Mouse (Mus musculus) midbrain, embryonic 15.5 days (tissue): Measurements from ENCODE around the gene Scimp. TPM values are rescaled to one million over a fixed set of nuclear protein-coding genes. Genes with fewer than 3 reads are reported as not detected.
A peak's percentile ranks its signal among the peaks of the same experiment; 100 is the strongest.

Source experiments
- ATAC-seq: fragments of 200-750 bp; cut with Nextera tagmentation; replicated peaks from 2 replicates; pipeline ENCODE4 v1.8.0; 2017; ENCODE audit warnings: moderate TSS enrichment
- H3K27ac ChIP-seq: fragments of 300-500 bp; sonication (generic); 2 replicates; pipeline ENCODE4 v1.5.1; 2015; ENCODE audit warnings: mild to moderate bottlenecking, inconsistent platforms
- H3K27me3 ChIP-seq: fragments of 300-500 bp; sonication (generic); replicated peaks from 2 replicates; pipeline ENCODE4 v1.6.1; 2015; ENCODE audit warnings: inconsistent platforms
- H3K36me3 ChIP-seq: fragments of 300-500 bp; sonication (generic); replicated peaks from 2 replicates; pipeline ENCODE4 v1.6.1; 2015; ENCODE audit warnings: inconsistent platforms
- H3K4me1 ChIP-seq: fragments of 300-500 bp; sonication (generic); 2 replicates; pipeline ENCODE4 v1.6.1; 2015; ENCODE audit warnings: inconsistent platforms
- H3K4me2 ChIP-seq: fragments of 300-500 bp; sonication (generic); 2 replicates; pipeline ENCODE4 v1.6.1; 2015; ENCODE audit warnings: inconsistent platforms, mild to moderate bottlenecking, moderate library complexity
- H3K4me3 ChIP-seq: fragments of 300-500 bp; sonication (generic); 2 replicates; pipeline ENCODE4 v1.5.1; 2015; ENCODE audit warnings: mild to moderate bottlenecking, inconsistent platforms
- H3K9ac ChIP-seq: fragments of 300-500 bp; sonication (generic); 2 replicates; pipeline ENCODE4 v1.6.1; 2015; ENCODE audit warnings: mild to moderate bottlenecking, inconsistent platforms
- H3K9me3 ChIP-seq: fragments of 300-500 bp; sonication (generic); 2 replicates; pipeline ENCODE4 v1.6.1; 2016; ENCODE audit warnings: inconsistent platforms
- WGBS: fragments of 180-500 bp; shearing (Covaris S2); methylation state at CpG from one replicate; pipeline ENCODE4 v1.1.7; 2015; ENCODE audit warnings: mixed read lengths; 5-methylcytosine and 5-hydroxymethylcytosine counted together
- polyA plus RNA-seq: library from polyadenylated mRNA; unstranded; fragments of >200 nt; fragmentation: Nextera tagmentation; extraction: Ambion mirVana; gene quantifications from 2 replicates; pipeline ENCODE4 v1.2.1, GENCODE M21; 2015

Scimp gene
- polyA plus RNA-seq, result not detected in 2 replicates

DNA sequence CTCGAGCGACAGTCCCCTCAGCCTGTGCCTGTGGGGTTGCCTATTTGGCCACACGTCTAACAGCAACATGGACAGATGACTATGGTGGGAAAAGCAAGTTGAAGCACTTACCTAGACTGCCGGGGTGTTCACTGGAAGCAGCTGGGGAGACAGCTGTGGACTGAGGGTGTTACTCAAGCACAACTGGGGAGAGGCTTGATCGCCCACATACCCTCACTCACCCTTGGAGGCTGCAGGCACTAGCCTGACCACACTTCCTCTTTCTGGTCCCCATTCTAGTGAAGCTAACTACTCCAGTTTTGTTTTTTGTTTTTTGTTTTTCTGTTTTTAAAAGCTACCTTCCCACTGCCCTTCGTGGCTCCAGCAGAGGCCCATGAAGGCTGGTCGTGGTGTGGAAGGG, at the start of gene Scimp:
Gene Scimp, minus strand, starts transcription at position 222 of the 400 bp plus-strand sequence.
- ATAC-seq, result no peak
- 82% methylated on average over 7 of the region's 7 CpGs for WGBS
- no peak within 1 kb of the TSS for H3K4me3 ChIP-seq

DNA sequence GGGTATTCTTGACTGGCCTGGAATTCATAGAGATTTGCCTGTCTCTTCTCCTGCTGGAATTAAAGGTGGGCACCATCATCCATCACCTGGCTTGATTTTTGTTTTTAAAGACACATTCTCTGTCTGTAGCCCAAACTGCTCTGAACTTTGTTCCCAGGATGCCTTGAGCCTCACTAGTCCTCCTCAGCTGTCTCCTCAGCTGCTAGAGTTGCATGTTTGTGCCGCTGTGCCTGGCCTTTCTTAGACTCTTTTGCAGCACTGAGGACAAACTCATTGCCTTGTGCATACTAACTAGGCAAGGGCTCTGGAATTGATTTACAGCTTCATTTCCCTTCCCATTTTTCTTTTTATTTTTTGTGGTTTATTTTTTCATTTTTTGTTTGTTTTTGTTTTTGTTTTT, 48.0 kb upstream of the Scimp start:
- H3K27me3 ChIP-seq, result no peaks in the 10 kb centered on the region
- H3K9ac ChIP-seq, result no peak overlapping the region
- no peaks in the 10 kb centered on the region for H3K4me1 ChIP-seq
- 70% methylated on average over 1 of the region's 1 CpGs for WGBS
- no peak overlapping the region for H3K4me2 ChIP-seq
- no peak for ATAC-seq
- H3K27ac ChIP-seq, result no peak overlapping the region
- H3K9me3 ChIP-seq, result no peaks in the 10 kb centered on the region
- H3K4me3 ChIP-seq, result no peak overlapping the region
- H3K36me3 ChIP-seq, result no peaks in the 10 kb centered on the region

More for the DNA sequence above, at the start of gene Scimp:
- H3K4me1 ChIP-seq, result no peaks in the 10 kb centered on the region
- H3K27me3 ChIP-seq, result no peaks in the 10 kb centered on the region
- H3K36me3 ChIP-seq, result no peaks in the 10 kb centered on the region
- no peaks in the 10 kb centered on the region for H3K9me3 ChIP-seq
- no peak within 1 kb of the TSS for H3K4me2 ChIP-seq
- no peak within 1 kb of the TSS for H3K9ac ChIP-seq
- H3K27ac ChIP-seq, result no peak within 1 kb of the TSS

DNA sequence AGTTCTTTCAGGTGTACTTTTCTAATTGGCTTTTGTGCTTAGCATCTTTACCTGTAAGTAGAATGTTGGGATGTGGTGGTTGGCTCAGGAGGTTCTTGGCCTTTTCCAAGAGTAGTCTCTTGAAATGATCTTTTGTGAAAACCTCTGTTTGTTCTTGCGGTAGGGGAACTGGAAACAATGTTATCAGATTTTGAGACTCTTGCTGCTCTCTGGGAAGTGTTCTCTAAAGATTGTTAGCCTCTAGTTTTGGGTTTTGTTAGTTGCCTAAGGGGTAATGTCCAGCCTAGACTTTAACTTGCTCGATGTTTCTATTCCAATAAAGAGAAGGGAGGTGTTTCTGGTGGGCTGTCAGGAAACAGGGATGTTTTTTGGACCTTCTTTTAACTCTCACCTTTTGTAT, 33.6 kb upstream of the Scimp start:
- no peak for ATAC-seq

DNA sequence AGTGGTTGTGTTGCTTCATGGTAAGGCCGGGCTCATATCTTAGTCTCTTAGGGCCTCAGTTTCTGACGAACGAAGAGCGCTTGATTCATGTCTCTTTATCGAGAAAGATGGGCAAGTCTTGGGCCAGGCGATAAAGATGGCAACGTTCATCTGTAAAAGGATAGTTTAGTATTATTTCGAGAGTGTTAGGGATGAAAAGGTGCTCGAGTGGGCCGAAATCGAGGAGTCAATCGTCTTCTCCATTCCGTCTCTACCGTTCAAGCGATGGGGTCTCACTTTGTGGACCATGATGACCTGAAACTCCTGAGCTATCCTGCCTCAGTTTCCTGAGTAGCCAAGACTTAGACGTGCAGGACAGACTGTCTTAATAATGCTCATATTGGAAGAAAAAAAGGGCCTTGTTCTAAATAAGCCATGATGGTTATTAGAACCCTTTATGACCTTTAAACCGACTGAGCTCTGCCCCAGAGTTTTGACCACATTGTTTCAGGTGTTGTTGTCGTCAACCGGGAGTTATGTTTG, 33.1 kb upstream of the Scimp start:
- no peaks in the 10 kb centered on the region for H3K36me3 ChIP-seq
- WGBS, result 7% methylated on average over 19 of the region's 19 CpGs
- no peaks in the 10 kb centered on the region for H3K9me3 ChIP-seq

More for the DNA sequence above, 33.6 kb upstream of the Scimp start:
- H3K4me1 ChIP-seq, result peaks cover 19% of the 10 kb centered on the region
- H3K4me2 ChIP-seq, result peak overlapping the region; percentile 63
- H3K36me3 ChIP-seq, result no peaks in the 10 kb centered on the region
- H3K9ac ChIP-seq, result peak overlapping the region; percentile 96
- 0 out of 2 replicates have a peak, but pooled peaks cover 3% of the 10 kb centered on the region for H3K27me3 ChIP-seq
- H3K9me3 ChIP-seq, result no peaks in the 10 kb centered on the region
- H3K4me3 ChIP-seq, result peak overlapping the region; percentile 72
- 66% methylated on average over 2 of the region's 2 CpGs for WGBS
- H3K27ac ChIP-seq, result no peak overlapping the region

DNA sequence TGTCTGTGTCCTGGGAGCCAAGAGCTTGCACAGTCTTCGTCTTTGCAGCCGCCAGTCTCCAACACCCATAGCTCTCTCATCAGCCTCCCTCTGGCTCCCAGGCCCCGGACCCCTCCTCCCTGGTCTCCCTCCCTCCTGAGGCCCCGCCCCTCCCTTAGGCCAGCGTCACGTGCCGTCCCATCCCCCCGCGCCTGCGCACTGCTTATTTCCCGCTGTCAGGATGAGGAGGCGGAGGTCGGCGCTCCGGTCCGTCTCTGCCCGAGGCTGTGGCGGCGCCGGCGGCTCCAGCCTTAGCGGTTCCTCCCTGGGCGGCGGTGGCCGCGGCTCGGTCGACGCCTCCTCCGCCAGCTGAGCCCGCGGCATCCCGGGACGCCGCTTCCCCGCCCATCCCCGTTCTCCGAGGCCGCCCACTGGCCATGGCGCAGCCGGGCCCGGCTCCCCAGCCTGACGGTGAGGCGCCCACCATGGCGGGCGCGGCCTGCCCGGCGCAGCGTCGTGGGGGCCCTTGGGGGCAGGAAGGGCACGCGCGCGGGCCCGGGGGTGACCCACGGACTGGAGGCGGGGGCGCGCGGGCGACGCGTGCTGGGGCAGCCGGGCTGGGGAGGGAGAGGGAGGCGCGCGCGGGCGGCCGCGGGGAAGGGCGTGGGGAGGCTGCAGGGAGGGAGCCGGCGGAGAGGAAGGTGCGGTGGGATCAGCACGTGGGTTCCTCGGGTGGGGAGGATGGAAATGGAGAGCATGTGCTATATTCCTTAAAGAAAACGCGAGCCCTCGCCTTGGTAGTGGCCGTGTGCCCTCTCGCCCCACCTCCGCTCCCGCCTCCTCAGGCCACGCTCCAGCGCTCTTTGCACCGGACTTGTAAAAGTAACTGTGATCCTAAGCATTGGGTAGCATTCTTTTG, 32.4 kb upstream of the Scimp start, which contains the start of gene Rabep1:
Gene Rabep1, plus strand, starts transcription at position 220 of the 898 bp plus-strand sequence.
- ATAC-seq, result peak; percentile 95
- Histone ChIP-seq H3K4me1 (peaks cover 19% of the 10 kb centered on the region), H3K9ac (peak within 1 kb of the TSS; percentile 96), H3K9me3 (no peaks in the 10 kb centered on the region), H3K27ac (peak within 1 kb of the TSS; percentile 88), H3K27me3 (0 out of 2 replicates have a peak, but pooled peaks cover 3% of the 10 kb centered on the region), H3K4me2 (peak within 1 kb of the TSS; percentile 63), H3K4me3 (peak within 1 kb of the TSS; percentile 72), H3K36me3 (no peaks in the 10 kb centered on the region)
- under 1% methylated on average over 87 of the region's 88 CpGs for WGBS

More for the DNA sequence above, 33.1 kb upstream of the Scimp start:
- Histone ChIP-seq H3K4me2 (peak overlapping the region; percentile 63), H3K9ac (peak overlapping the region; percentile 96), H3K4me1 (peaks cover 19% of the 10 kb centered on the region), H3K27ac (peak overlapping the region; percentile 88), H3K27me3 (0 out of 2 replicates have a peak, but pooled peaks cover 3% of the 10 kb centered on the region), H3K4me3 (peak overlapping the region; percentile 72)
- no peak for ATAC-seq

DNA sequence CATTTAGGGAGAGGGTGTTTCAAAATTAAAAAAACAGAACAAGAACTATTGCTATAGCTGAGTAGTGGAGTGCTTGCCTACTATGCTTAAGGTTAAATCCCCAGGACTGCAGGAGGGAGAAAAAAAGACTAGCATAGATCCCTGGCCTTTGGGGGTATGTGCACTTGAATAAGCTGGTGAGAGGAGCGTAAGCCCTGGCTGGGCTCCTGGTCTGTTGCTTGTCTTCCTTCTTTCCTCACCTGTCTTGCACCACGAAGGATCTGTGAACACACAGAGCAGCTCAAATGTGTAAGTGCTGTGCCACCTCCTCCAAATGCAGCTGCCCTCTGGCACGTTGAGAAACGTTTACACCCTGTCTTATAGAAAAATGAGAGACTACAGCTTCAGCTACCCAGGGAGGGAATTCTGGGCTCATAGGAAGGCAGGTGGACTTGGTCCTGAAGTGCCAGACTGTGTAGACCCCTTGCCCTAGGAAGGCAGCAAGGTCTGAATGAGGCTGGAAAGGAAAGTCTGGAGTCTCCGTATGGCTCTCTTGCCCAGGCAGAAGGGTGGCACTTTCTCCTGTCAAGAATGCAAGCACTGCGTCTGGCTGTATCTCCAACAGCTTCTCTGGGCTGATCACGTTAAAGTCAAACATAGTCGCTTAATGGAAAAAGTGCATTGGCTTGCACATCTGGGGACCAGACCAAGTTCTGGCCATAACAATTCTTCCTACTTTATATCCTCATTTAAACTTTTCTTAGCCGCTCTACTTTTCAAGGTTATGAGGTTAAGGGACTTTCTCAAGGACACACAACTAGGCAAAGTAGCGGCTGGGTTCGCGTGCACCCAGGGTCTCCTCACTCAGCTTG, 31.5 kb upstream of the Scimp start:
- H3K27ac ChIP-seq, result peak overlapping the region; percentile 88; the same call in 1 of the 2 replicates

DNA sequence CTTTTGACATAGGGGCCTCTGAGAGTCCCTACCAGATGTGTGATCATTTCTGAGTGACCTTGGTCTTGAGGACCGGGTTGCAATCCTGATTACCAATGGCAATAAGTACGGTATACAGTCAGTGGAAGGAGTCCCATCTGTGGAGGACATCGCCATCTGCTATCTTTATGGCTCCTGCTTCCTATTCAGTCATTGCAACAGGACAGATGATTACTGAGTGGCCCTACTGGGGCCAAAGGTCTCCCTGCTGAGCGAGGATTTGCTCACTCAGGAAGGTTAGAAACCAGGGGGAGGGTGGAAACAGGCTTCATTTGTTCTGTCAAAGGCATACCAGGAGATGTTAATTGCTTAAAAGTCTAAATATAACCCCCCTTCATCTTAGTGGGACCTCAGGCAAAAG, 30.6 kb upstream of the Scimp start:
- H3K36me3 ChIP-seq, result no peaks in the 10 kb centered on the region
- H3K9ac ChIP-seq, result no peak overlapping the region
- no peak overlapping the region for H3K4me2 ChIP-seq
- WGBS, result 74% methylated on average over 4 of the region's 4 CpGs
- H3K4me1 ChIP-seq, result peaks cover 19% of the 10 kb centered on the region
- ATAC-seq, result no peak
- H3K27me3 ChIP-seq, result 0 out of 2 replicates have a peak, but pooled peaks cover 3% of the 10 kb centered on the region
- no peak overlapping the region for H3K4me3 ChIP-seq
- H3K27ac ChIP-seq, result no peak overlapping the region
- no peaks in the 10 kb centered on the region for H3K9me3 ChIP-seq

More for the DNA sequence above, 31.5 kb upstream of the Scimp start:
- Histone ChIP-seq H3K36me3 (no peaks in the 10 kb centered on the region), H3K27me3 (0 out of 2 replicates have a peak, but pooled peaks cover 3% of the 10 kb centered on the region), H3K9ac (peak overlapping the region; percentile 34; the same call in 1 of the 2 replicates), H3K4me1 (peaks cover 19% of the 10 kb centered on the region), H3K9me3 (no peaks in the 10 kb centered on the region), H3K4me2 (peak overlapping the region; percentile 63), H3K4me3 (peak overlapping the region; percentile 72)
- ATAC-seq, result peak; percentile 18; the same call in 1 of the 2 replicates
- 21% methylated on average over 12 of the region's 12 CpGs for WGBS

DNA sequence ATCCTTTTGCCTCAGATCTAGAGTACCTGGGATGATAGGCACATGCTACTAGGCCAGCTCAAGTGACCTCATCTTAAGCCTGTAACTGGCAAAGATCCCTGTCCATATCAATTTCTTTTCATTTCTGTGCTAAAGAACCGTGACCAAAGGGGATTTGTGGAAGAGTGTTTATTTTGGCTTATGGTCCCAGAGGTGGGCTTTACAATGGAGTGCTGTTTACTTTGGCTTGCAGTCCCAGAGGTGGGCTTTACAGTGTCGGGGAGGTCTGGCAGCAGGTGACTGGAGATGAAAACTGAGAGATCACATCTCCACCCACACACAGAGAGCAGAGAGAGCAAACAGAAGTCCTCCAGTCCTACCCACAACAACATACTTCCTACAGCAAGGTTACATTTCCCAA, 26.2 kb upstream of the Scimp start:
- no peak overlapping the region for H3K4me2 ChIP-seq

DNA sequence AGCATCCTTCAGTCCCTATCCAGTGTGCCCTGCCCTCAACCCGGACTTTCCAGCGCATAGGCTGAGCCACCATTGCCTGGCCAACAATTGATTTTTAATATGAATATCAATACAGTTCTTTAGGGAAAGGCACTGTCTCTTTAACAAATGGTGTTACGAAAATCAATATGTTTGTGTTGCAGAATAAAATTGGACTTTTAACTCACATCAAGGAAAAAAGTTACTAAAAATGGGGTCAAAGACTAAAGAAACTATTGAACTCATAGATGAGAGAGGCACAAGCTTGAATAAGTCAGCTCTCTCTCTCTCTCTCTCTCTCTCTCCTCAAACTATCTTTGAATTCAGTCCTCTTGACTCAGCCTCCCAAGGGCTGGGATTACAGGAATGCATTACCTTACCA, 24.6 kb upstream of the Scimp start:
- ATAC-seq, result no peak
- 95% methylated on average over 3 of the region's 3 CpGs for WGBS
- Histone ChIP-seq H3K27ac (no peak overlapping the region), H3K36me3 (no peaks in the 10 kb centered on the region), H3K4me1 (no peaks in the 10 kb centered on the region), H3K9ac (no peak overlapping the region), H3K27me3 (no peaks in the 10 kb centered on the region), H3K4me2 (no peak overlapping the region), H3K4me3 (no peak overlapping the region), H3K9me3 (no peaks in the 10 kb centered on the region)

More for the DNA sequence above, 26.2 kb upstream of the Scimp start:
- WGBS, result 48% methylated on average over 2 of the region's 2 CpGs
- 0 out of 2 replicates have a peak, but pooled peaks cover 3% of the 10 kb centered on the region for H3K27me3 ChIP-seq
- H3K36me3 ChIP-seq, result no peaks in the 10 kb centered on the region
- H3K9ac ChIP-seq, result no peak overlapping the region
- no peaks in the 10 kb centered on the region for H3K9me3 ChIP-seq
- no peak overlapping the region for H3K27ac ChIP-seq
- no peak for ATAC-seq
- no peaks in the 10 kb centered on the region for H3K4me1 ChIP-seq
- H3K4me3 ChIP-seq, result no peak overlapping the region

DNA sequence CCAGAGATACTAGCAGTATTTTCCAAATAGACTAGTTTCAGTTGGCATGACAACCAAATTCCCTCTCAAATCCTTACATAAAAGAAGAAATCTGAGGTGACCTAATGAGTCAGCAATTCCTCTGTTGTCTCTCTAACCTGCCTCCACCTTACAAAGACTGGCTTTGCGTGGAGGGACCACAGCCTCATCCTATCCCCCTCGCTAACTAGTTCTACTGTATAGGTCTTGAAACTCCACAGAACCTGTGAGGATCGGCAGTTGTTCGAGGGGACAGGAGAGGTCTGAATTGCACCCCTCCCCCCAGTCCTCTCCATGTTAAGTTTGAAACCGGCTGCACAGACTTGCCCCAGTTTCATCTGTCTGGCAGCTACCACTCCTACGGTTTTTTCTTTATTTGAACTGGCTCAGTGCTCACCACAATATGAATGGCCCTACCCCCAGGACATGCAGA, 23.0 kb upstream of the Scimp start:
- no peak overlapping the region for H3K9ac ChIP-seq
- no peak overlapping the region for H3K4me3 ChIP-seq
- no peaks in the 10 kb centered on the region for H3K9me3 ChIP-seq
- no peak overlapping the region for H3K27ac ChIP-seq
- ATAC-seq, result no peak
- no peaks in the 10 kb centered on the region for H3K4me1 ChIP-seq
- 71% methylated on average over 6 of the region's 6 CpGs for WGBS
- H3K4me2 ChIP-seq, result no peak overlapping the region
- no peaks in the 10 kb centered on the region for H3K27me3 ChIP-seq
- no peaks in the 10 kb centered on the region for H3K36me3 ChIP-seq

DNA sequence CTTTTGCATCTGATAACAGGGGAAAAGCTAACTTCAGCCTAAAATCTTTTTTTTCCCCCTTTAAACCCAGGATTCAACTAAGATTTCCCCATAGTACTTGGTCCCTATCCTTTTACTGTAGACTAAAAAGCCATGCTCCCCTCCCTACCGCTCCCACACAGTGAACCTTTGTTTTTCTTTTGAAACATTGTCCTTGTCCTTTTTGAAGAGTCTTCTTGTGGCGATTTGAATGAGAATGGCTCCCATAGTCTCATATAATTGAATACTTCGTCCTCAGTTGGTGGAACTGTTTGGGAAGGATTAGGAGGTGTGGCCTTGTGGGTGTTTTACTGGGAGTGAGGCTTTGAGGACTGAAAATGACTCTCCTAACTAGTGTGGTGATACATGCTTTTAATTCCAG, 21.4 kb upstream of the Scimp start:
- no peak for ATAC-seq
- no peak overlapping the region for H3K4me3 ChIP-seq
- no peak overlapping the region for H3K27ac ChIP-seq
- H3K4me2 ChIP-seq, result no peak overlapping the region
- WGBS, result 64% methylated on average over 3 of the region's 3 CpGs
- H3K9me3 ChIP-seq, result no peaks in the 10 kb centered on the region
- H3K9ac ChIP-seq, result no peak overlapping the region
- H3K4me1 ChIP-seq, result no peaks in the 10 kb centered on the region
- no peaks in the 10 kb centered on the region for H3K36me3 ChIP-seq
- no peaks in the 10 kb centered on the region for H3K27me3 ChIP-seq

DNA sequence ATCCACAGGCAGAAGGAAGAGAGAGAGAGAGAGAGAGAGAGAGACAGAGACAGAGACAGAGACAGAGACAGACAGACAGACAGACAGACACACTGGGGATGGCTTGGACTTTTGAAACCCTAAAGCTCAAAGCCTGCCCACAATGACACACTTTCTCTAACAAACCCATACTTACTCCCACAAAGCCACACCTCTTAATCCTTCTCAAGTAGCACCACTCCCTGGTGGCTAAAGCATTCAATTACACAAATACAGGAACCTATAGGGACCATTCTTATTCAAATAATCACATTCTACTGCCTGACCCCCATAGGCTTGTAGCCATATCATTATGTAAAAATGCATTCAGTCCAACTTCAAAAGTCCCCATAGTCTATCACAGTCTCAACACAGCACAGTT, 21.0 kb upstream of the Scimp start:
- Histone ChIP-seq H3K36me3 (no peaks in the 10 kb centered on the region), H3K9me3 (no peaks in the 10 kb centered on the region), H3K9ac (no peak overlapping the region), H3K27me3 (no peaks in the 10 kb centered on the region), H3K4me2 (no peak overlapping the region), H3K4me1 (no peaks in the 10 kb centered on the region), H3K4me3 (no peak overlapping the region), H3K27ac (no peak overlapping the region)
- ATAC-seq, result no peak
